Mouse (Mus musculus) gastrocnemius, postnatal 14 days (tissue): ENCODE measurements at regions not wholly inside any gene's neighbourhood (a gene's known extent, or its start where the extent isn't known, plus 50 kb on each side); places are given as distances from the start of the nearest gene placed in this dataset.

Experiments used
- DNase-seq: peaks from one replicate; pipeline ENCODE4 v3.0.0; 2021; ENCODE audit warnings: mixed read lengths
- intact Hi-C: fragments of 180-260 bp; cut with DNase I; formaldehyde crosslinking; loops from one replicate; pipeline ENCODE4 v1.15.1; 2025; ENCODE audit warnings: low total_unique reads

- intact Hi-C loops = no loop called here
- DNase-seq = no peak
Measured at GRCm38 (mm10) chr15:86566111-86566510, 351.9 kb downstream of the Tbc1d22a start.

GRCm38 (mm10) chr15:86574311-86574710, 360.1 kb downstream of the Tbc1d22a start:
- no peak for DNase-seq
- intact Hi-C loops = no loop called here

DNA sequence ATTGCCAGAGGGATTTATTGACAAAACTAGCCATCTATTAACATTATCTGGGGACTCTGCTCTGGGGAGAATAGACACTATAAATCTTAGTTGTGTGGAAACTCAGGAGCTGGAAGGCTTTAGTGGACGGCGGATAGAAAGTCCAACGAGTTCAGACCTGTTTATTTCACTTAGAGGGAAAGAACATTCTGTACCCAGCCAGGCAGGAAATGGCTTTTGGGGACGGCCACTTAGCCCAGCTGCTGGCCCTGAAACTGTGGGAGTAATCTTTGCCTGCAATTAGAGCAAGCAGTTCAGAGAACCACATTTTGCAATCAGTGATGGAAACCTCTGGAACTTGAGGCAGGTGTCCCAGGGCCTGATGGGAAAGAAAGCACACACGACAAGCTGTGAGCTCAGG, 362.4 kb downstream of the Tbc1d22a start:
- no peak for DNase-seq
- intact Hi-C loops = no loop called here

- intact Hi-C loops = no loop called here
- DNase-seq = no peak
Measured at GRCm38 (mm10) chr15:86578689-86579088, 364.4 kb downstream of the Tbc1d22a start.

DNA sequence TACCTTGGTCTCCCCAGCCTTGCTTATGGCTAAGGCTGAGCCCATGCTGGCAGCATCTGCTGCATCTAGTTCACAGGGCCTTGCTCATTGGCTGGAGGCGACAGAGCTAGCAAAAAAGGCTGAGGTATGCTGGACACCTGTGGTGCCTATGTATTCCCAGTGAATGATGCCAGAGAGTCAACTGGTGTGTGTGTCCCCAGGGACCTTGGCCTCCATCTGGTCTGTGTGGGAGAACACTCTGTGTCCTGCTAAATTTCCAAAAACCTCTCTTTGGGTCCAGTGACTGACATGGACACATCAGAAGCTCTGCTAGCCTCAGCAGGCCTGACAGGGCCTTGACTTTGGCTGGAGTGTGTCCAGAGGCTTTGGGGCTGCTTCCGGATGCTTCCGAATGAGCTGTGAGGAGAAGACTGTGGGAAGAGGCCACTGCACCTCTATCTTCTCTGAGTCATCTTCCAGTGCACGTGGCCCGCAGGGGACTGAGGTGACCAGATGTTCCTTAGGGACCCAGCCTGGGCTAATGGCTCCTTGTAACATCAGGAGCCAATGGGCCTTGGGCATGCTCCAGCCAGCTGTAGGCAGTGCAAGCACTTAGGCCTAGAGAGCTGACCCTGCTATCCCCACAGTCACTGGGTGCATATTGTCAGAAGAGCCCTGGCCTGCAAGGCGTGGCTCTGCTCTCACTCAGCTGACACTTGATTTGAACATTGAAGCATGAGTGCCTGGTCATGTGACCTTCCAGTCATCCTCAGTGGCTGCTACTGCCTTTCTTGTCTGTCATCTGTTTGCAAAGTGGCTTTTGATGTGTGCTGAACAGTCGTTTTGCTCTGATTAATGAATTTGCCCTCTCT, 368.2 kb downstream of the Tbc1d22a start:
- intact Hi-C loops = no loop called here
- DNase-seq = no peak

- DNase-seq = no peak
- intact Hi-C loops = no loop called here
Measured at GRCm38 (mm10) chr15:86585716-86586115, 371.5 kb downstream of the Tbc1d22a start.

DNA sequence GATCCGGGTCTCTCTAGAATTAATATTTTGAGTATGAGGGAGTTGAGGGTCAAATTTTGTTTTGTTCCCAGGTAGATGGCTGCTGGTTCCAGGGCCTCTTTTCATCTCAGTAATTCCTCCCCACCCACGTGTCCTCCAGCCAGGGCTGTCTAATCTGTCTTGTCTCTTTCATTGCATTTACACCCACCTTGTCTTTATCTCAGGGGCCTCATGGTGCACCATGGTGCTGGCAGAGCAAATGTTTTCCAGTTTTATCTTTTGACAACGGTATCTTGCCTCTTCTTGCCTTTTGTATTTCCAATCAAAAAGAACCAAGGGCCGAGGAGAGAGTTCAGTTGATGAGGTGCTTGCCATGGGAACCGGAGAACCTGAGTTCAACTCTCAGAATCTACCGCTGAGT, 372.9 kb downstream of the Tbc1d22a start:
- no peak for DNase-seq
- intact Hi-C loops = no loop called here

DNA sequence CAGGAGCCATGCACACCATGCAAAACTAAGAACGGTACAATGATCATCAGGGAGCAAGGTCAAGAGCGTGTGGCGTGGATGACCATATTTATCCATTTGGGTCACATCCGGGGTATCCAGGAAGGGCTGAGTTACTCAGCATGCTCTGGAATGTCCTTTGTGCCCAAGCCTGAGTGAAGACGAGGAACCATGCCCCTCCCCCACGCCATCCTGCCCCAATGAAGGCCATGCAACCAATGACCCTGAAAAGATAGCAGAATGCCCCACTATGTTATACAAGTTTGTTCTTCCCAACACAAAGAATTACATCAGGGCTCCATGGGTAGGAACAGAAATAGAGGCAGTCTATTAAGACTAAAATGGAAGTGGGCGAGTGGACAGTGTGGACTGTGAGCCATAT, 375.8 kb downstream of the Tbc1d22a start:
- intact Hi-C loops = no loop called here
- DNase-seq = no peak

DNA sequence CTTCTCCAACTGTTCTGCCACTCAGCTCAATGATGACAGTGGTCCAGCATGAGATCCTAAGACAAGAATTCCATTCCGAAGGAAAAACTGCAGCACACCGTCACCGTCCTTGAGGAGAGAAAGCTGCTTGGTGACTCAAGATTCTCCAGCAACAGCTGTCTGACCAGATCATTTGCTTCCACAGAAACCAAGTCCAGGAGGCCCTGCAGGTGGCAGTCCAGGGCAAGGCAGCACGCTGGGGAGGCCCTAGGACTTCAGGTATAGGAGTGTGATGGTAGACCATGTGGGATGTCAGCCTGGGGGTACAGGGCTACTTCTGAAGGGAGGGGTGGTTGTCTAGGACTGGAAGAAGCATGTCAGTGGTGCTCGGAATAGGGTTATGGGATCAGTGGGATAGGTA, 376.6 kb downstream of the Tbc1d22a start:
- DNase-seq = no peak
- intact Hi-C loops = no loop called here

DNA sequence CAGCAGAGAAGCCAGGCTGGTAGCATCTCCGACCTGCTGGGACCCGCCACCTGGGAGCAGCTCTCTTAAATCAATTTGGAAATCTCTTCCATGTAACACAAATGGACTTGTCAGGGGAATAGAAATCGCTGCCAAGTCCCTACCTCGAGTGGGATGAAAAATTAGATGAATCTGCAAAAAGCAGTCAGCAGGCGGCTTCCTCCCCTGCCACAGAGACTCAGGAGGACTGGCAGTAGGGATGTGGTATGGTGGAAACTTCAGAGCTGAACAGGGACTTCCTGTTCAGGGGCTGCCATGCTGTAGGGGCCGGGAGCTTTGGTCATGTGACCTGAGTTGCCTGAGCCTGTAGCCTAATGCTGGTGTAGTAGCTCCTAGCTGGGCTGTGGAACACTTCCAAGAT, 379.1 kb downstream of the Tbc1d22a start:
- no peak for DNase-seq
- intact Hi-C loops = no loop called here

DNA sequence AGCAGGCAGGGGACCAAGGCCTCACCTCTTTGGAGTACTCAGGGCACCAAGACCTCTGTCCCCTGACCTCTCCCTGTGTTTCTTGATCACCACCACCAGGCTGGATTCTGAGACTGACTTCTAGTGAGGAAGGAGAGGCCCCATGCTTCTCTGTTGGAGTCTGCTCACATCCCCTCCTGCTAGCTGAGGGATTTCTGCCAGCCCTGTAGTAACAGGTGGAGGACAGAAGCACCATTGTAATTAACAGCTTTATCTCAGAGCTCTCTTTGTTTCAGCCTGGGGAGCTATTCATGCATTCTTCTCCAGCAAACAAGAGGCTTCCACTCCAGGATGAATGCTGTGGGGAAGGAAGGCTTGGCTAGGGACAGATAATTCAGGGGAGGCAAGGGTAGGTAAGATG, 392.2 kb downstream of the Tbc1d22a start:
- intact Hi-C loops = no loop called here
- no peak for DNase-seq

GRCm38 (mm10) chr15:86609692-86610091, 395.4 kb downstream of the Tbc1d22a start:
- intact Hi-C loops = no loop called here
- no peak for DNase-seq

GRCm38 (mm10) chr15:86631376-86631775, 417.1 kb downstream of the Tbc1d22a start:
- intact Hi-C loops = no loop called here
- DNase-seq = no peak

- intact Hi-C loops = no loop called here
- DNase-seq = no peak
Measured at GRCm38 (mm10) chr15:86645244-86645643, 431.0 kb downstream of the Tbc1d22a start.

DNA sequence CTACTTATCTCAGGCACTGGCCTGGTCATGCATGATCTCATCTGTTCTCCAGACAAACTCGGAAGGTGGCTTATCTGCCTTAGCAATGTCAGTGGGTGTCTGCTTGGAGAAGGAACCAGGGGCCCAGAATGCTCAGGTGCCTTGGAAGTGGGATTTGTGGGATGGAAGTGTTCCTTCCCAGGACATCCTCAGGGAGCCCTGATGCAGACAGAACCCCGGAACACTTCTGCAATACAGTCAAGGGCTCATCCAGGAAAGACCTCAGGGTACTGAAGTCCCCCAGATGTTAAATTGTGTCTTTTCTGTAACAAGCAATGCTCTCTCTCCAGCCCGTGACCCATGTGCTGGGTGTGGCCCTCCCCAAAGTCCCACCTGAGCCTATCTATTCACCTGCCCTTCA, 433.9 kb downstream of the Tbc1d22a start:
- intact Hi-C loops = no loop called here
- no peak for DNase-seq

- intact Hi-C loops = no loop called here
- DNase-seq = no peak
Measured at GRCm38 (mm10) chr15:86673096-86673520, 458.8 kb downstream of the Tbc1d22a start.

GRCm38 (mm10) chr15:86677016-86677415, 462.8 kb downstream of the Tbc1d22a start:
- intact Hi-C loops = no loop called here
- no peak for DNase-seq

DNA sequence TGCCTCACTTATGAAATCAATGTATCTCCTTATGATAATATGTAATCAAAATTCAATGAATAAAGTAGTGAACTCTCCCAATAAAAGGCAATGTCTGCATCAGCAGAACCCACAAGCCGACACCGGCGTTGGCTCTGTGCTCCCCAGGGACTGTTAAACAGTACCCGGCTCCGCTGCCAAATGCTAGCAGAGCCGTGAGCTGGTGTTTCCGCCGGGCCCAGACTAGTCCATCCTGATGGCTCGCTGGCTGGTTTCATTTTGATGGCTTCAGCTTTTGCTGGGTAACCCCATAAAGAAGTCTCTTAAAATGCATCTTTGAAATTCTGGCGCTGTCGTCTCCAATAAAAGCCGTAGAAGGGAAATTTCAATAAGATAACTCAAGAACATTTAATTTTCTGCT, 468.8 kb downstream of the Tbc1d22a start:
- intact Hi-C loops = no loop called here
- DNase-seq = no peak

DNA sequence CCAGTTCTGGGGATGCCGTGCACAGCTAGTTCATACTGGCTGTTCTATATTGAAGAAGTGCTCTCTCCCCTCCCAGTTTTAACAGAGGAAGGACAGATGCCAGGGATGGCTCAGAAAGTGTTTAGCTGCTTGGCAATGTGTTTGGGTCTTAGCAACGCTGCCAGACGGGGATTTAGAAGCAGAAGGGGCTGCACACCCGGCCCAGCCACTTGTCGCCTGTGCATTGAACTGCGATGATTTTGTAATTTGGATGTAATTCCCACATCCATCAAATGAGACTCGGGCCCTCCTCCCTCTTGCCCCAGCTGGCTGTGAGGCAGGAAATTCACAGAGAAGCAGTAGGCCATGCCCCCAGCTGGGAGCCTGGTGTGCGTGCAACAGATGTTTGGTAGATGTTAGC, 475.4 kb downstream of the Tbc1d22a start:
- intact Hi-C loops = no loop called here
- DNase-seq = no peak

DNA sequence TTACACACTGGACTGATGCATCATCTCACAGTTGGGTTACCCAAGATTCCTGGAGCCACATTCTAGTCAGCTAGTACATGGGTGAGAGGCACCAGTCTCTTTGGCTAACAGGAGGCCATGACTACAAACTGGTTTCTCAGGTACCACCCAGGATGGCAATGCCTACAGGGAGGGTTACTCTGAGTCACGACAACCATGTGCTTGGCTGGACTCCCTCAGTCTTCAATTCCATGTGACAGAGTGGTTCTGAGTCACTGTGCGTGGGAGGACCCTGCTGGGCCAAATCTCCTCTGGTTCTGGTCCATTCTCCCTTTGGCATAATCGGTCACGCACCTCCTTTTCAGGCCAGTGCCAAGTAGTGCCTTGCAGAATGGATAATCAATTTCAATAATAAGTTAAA, 482.5 kb downstream of the Tbc1d22a start:
- DNase-seq = no peak
- intact Hi-C loops = no loop called here

- intact Hi-C loops = no loop called here
- DNase-seq = no peak
Measured at GRCm38 (mm10) chr15:86710429-86710828, 496.2 kb downstream of the Tbc1d22a start.

DNA sequence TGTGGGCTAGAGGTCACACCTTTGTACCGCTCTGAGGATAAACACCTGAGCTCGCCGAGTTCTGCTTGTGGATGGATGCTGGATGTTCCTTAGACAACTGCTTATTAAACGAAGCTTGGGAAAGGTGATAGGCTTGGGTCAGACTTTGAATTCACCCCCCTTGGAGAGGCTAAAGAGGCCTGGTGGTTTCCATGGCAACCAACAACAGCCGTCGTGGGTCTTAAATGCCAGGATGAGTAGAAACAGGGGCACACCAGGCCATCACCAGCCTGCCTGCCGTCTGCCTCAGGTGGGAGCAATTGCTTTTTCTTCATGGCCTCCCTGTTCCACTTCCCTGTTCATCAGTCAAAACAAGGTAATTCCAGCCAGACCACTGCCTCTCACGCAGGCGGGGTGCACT, 504.1 kb downstream of the Tbc1d22a start:
- no peak for DNase-seq
- intact Hi-C loops = no loop called here
